Mouse (Mus musculus) cerebellum, adult 9-10 months (tissue): ENCODE measurements around the gene Asb11.
A peak's percentile ranks its signal among the peaks of the same experiment; 100 is the strongest.

ENCODE experiments used
- DNase-seq: peaks from one replicate; pipeline ENCODE4 v3.0.0; 2022

Gene Asb11

DNA sequence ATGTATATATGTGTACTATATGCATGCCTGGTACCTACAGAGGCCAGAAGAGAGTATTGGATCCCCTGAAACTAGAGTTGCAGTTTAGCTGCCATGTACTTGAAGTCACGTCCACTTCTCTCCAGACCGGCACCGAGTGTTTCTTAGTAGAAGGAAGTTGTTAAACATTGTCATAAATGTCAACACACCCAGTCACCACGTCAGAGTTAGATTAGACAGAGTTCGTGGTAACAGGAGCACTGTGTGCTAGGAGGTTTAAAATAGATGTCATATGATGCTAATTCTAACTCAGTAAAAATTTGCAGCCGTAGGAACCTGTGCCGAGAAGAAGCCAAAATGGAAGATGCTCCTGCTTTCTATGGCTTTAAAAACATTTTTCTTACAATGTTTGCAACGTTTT, at the start of gene Asb11:
Asb11 (plus strand) TSS at position 286 of the 400 bp plus-strand sequence.
- DNase-seq: no peak

GRCm38 (mm10) chrX:164394091-164394490, 42.7 kb upstream of the Asb11 start:
- DNase-seq: no peak

- no peak for DNase-seq
Observed at GRCm38 (mm10) chrX:164398456-164398855, 38.3 kb upstream of the Asb11 start.

GRCm38 (mm10) chrX:164405080-164405649, 31.6 kb upstream of the Asb11 start:
- DNase-seq: no peak

DNA sequence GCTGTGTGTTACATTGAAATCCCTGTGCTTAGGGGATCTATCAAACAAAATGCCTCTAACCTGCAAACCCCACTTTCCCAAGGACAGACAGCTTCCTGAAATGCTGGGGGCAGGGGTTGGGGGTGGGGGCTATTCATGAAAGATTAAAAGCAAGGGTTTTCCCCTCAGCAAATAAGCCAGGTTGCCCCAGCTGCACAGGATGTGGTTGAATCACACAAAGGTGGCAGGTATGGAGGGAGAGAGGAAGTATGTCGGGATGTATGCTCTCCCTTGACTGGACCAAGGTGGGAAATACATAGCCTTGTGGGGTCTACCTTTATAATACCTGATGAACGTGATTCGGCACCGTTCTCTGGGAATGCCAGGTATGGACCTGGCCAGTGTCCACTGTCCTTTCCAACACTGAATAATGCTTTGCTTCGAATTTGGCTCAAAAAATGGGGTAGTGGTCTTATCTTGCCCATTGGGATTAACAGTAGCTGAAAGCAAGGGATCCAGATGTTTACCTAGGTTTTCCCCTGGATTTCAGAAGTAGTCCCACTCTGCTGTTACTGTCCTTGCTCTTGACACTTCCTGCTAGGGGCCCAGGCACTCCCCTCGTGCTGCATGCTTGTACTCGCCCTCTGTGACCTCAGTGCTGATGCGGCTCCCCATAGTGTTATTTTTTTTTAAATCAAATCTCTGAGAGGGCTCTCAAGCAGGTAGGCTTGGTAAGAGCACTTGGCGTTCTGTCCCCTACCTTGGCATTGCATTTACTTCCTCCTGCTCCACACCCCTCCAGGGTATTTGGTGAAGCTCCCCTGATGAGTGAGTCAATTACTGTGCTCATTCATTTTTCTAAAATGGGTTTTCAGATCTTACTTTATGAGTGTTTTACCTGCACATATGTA, 30.4 kb upstream of the Asb11 start:
- DNase-seq: no peak

DNA sequence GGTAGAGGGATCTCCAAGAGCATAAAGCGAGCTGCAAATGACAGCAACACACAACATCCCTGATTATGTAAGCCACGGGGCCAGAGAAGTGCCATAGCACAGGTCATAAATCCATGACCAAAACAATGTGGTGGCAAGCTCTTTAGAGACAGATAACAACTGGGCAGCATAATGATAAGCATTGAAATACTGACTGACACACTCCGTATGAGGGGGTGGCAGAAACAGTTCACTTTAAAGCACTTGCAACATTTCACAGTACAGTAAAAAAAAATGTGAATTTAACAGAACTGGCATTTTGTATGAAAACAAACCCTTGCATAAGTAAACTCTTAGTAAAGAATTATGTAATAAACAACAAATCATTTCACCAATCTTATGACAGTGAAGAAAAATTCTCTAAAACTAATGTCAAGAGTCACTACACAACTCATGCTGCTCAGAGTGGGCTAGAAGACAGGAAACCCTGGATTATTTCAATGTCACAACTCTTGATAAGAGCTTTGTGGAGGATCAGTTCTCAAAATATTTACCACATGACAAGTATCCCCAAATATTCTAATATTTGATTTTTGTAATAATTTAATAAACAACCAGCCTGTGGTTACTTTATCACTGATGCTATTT, 28.4 kb upstream of the Asb11 start:
- no peak for DNase-seq

GRCm38 (mm10) chrX:164410562-164410961, 26.2 kb upstream of the Asb11 start:
- no peak for DNase-seq

DNA sequence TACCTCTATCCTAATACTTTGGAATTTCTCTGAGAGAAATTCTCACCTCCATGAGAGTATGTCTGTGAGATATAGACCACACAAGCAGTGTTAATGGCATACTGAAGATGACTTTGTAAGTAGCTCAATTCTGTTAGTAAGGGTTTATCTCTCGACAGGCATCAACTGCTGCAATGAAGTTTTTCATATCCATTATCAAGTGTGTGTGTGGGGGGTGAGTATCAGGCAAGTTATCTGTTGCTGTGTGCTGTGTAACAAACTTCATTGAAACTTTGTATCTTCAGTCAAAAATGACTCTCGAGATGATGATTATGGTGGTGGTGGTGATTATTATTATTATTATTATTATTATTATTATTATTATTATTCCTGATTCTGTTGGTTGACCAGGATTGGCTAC, 20.0 kb upstream of the Asb11 start:
- no peak for DNase-seq

DNA sequence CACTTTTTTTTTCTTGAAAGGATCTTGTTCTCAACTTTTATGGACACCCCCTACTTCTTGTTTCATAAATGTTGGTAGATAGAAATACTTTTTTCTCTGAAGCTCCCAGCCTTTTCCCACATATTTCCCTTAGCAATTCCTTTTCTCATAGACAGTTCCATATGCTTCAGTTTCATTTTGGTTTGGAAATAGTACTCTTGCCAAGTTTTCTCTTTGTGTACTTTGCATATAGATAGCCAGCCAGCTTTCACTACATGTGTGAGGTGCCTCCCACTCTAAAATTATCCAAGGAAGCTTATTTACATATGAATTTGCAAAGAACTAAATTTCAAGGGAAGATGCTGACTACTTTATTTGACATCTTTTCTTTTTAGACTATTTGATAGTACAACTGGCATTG, 18.8 kb upstream of the Asb11 start:
- DNase-seq: no peak

- peak; percentile 96 for DNase-seq
Observed at GRCm38 (mm10) chrX:164419471-164419939, 17.3 kb upstream of the Asb11 start, which contains the start of gene Piga. Gene Piga (plus strand): TSS chrX:164419787.

DNA sequence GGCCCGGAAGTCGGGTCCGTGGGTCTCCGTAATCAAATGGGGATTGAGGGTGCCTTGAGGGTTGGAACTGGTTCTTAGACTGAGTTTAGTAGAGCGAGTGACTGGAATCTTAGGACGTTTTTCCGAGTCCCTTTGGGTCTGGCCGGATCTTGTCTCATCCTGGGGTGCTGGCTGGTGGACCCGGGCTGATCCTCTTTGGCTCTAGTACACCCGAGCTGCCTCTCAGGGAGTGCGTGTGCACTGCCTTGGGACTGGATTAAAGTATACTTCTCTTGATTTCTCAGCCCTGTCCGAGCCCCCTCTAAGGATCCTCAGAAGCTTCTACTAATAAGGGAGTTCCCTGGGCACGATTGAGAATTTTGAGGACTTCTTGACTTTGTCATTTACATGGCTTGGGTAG, 16.8 kb upstream of the Asb11 start:
- no peak for DNase-seq

GRCm38 (mm10) chrX:164420518-164420917, 16.3 kb upstream of the Asb11 start:
- no peak for DNase-seq

GRCm38 (mm10) chrX:164424821-164425220, 12.0 kb upstream of the Asb11 start:
- DNase-seq: no peak

DNA sequence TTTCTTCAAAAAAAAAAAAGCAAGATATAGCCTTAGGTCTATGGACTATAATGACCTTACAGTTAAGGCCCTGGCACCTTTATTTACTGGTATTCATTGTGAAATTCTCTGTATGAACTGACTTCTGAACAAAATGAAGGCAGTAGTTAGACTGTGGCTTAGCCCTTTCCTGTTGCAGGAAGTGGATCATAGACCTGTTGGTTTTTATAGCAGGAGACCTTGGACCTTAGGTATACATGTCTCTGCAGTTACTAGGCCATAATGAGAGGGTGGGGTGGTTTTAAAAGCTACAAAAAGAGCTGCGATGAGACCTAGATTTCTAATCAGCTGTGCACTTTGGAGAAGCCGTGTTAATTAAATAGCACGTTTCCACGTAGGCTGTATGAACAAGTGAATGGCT, 9.5 kb upstream of the Asb11 start:
- no peak for DNase-seq

GRCm38 (mm10) chrX:164428224-164428623, 8.6 kb upstream of the Asb11 start:
- no peak for DNase-seq

- DNase-seq: no peak
Observed at GRCm38 (mm10) chrX:164430621-164431020, 6.2 kb upstream of the Asb11 start.

- no peak for DNase-seq
Observed at GRCm38 (mm10) chrX:164431133-164431532, 5.7 kb upstream of the Asb11 start.

GRCm38 (mm10) chrX:164431541-164431940, 5.3 kb upstream of the Asb11 start:
- no peak for DNase-seq

GRCm38 (mm10) chrX:164432682-164433081, 4.1 kb upstream of the Asb11 start:
- DNase-seq: no peak

DNA sequence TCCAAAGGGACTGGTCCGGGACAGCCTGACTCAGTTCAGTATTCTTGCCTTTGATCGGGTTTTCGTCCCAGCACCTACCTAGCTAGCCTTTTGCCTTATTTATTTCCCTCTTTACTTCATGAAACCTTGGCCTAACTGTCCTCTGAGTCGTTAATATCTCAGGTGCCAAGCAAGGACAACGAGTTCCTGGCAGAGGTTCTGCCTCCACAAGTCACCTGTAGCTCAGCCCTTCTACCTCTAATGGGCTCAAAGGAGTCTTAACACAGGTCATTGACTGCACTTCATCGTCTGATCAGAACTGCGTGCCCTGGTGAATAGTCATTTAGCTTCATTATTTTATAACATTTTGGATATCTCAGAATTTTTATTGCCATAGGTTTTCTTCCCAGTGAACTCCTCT, 2.7 kb downstream of the Asb11 start:
- DNase-seq: no peak

DNA sequence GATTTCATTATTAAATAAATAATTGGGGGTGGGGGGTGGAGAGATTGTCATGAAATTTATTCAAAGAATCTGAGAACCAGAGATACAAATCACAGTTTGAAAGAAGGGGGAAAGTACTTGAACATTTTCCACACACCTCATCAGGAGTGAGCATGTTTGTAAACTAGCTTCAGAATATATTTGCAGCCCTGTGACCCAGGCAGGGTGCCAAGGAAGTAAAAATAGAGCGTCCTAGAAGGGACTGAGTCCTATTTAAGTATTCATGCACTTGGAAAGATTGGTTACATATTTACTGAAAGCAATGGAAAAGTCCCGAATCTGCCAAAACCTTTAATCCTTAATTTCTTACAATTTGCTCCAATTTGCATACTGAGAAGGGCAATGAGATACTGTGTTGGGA, 3.3 kb downstream of the Asb11 start:
- no peak for DNase-seq

DNA sequence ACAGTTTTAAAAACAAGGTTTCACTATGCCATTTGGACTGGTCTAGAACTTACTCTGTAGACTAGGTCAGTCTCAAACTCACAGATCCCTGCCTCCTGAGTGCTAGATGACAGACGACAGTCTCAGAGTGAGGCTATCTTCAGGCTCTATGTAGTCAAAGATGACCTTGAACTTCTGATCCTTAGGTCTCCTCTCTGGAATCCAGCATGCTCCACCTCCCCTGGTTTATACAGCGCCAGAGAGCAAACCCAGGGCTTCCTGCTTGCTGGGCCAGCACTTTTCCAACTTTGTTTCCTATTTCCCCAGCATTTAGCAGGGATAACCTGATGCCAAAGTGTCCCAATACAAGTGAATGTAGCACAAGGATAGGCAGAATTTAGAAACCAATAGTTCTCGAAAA, 3.9 kb downstream of the Asb11 start:
- DNase-seq: no peak

DNA sequence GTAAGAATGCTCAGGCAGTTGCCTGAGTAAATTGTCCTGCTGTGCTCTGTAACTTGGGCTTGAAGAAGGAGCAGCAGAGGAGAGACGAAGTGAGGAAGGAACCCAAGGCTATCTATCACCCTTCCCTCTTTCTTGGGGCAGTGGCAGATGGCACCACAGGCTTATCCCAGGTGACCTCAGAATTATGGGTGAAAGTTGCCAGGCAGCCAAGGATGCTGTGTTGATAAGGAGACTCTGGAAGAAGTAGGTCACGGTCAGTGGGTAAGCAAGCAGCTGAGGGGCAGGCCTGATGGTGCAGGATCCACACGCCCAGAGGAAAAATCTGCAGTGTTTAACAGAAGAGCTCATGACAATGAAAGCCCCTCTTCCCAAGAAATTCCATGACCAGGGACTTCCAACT, 4.5 kb downstream of the Asb11 start:
- DNase-seq: no peak

DNA sequence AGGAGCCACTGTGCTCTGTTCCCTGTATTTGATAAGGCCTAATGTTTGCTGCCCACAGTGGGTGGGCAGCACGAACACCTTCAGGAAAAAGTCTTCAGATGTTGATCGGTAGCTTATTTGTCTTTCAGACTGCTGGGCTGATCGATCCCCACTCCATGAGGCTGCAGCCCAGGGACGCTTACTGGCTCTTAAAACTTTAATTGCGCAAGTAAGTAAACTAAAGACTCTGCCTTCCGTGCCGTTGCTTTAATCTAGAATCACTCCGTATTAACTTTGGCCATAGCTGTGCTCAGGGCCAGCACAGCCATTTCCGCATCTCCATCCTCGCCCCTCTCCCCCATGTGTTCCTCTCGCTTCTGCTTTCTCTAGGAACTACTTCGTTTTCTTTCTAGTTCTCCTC, 8.8 kb downstream of the Asb11 start:
- DNase-seq: no peak
